Mouse (Mus musculus): Measurements from ENCODE around the gene Sh2b1.

Gene Sh2b1

DNA sequence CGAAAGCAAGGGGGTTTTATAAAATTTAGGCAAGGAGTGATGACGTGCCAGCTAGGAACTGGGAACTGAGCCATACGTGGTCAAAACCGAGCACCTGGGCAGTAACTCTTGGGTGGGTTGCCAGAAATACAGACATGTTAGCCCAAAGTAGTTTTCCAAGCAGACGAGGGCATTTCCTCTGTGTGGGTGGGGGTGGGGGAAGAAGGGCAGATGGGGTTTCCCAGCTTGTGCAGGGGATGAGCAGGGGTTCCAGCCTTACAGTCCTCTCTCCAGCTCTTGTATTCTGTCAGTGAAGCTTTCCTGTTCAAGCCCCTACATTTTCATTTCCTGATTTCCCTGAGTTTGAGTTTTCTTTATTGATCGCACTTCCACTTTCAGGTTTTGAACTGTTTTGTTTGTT, 51.1 kb downstream of the Sh2b1 start:
- no peak for DNase-seq (ENCODE audit: low read depth in 1 of 2, low spot score in 2 of 2)

- DNase-seq (ENCODE audit: low read depth in 1 of 2, low spot score in 2 of 2), result no peak
Observed at GRCm38 (mm10) chr7:126421756-126422155, 53.5 kb downstream of the Sh2b1 start.

DNA sequence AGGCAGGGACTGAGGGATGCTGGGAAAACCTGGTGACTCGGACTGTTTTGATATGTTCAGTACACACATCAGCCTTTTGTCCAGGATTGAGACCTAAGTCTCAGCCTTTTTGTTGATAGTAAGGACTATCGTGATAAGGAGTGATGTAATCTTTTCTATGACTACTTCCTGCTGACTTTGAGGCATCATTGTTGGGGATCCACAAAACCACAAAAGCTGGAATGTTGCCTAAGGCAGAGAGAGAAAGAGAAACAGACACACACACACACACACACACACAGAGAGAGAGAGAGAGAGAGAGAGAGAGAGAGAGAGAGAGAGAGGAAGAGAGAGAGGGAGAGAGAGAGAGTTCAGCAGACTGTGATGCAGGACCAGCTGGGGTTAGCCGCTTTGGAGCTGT, 56.7 kb downstream of the Sh2b1 start:
- no peak for DNase-seq (ENCODE audit: low read depth in 1 of 2, low spot score in 2 of 2)

GRCm38 (mm10) chr7:126417606-126418005, 57.6 kb downstream of the Sh2b1 start:
- no peak for DNase-seq (ENCODE audit: low read depth in 1 of 2, low spot score in 2 of 2)

- no peak for DNase-seq (ENCODE audit: low read depth in 1 of 2, low spot score in 2 of 2)
Observed at GRCm38 (mm10) chr7:126417045-126417444, 58.2 kb downstream of the Sh2b1 start.

Data from monocyte, adult 2 months (primary cell).